Mouse (Mus musculus) erythroblast, embryonic 14.5 days (primary cell): ENCODE data around the gene Cln3.

Experiments
- GATA1 ChIP-seq: IDR thresholded peaks from 2 replicates; pipeline ENCODE4 v1.6.1; 2012; ENCODE audit warnings: low read length, inconsistent platforms, mixed read lengths
- TAL1 ChIP-seq: IDR thresholded peaks from 3 replicates; pipeline ENCODE4 v1.6.1; 2012; ENCODE audit warnings: low read length, inconsistent platforms, mixed read lengths

DNA sequence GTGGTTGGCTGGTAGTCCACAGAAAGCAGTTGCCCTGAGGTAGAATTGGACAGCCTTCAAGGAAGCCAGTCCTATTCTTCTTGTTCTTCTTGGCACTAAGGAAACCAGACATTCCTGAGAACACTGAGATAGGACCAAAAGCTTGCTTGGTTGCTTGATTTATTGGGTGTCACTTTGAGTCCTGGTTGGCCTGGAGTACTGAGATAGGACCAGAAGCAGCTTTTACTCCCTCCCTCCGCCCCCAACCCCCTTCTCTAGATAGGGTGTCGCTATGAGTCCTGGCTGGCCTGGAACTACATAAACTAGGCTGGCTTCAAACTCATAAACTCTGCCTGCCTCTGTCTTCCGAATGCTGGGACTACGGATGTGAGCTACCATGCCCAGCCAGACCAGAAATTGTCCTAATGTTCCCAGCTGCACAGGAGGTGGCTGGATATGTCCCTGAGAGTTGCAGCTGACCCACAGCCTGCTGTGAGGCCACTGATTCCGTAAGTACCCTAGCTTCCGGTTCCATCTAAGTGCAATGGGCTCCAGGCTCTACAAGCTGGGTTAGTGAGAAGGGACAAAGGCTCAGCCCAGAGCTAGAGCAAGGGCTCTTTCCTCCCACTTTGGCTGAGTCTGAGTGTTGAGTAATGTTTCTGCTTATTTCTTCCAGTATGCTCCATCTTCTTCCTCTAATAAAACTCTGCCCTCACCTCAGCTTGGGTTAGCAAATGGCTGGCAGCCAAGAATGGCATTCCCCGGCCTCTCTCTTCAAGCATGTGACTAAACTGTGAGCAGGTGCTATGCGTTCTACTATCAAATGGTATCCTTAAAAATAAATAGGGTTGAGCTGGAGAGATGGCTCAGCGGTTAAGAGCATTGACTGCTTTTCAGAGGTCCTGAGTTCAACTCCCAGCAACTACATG is 36.1 kb upstream of the Cln3 start:
- TF ChIP-seq GATA1, result no peak
- no peak for TF ChIP-seq TAL1
